Mouse (Mus musculus) CH12.LX (cell line): ENCODE data around the gene Sept9. TPM values are rescaled to one million over a fixed set of nuclear protein-coding genes. Genes with fewer than 3 reads are reported as not detected.

Experiments
- DNase-seq: peaks from one replicate; pipeline ENCODE4 v3.0.0-alpha.2; 2013; ENCODE audit errors: extremely low read depth
- H3K27ac ChIP-seq: 2 replicates; pipeline ENCODE4 v1.5.1; 2012; ENCODE audit warnings: low read depth, mild to moderate bottlenecking, control low read depth, moderate library complexity; ENCODE audit not compliant: insufficient read depth
- H3K27me3 ChIP-seq: replicated peaks from 2 replicates; pipeline ENCODE3; 2012; ENCODE audit warnings: inconsistent platforms
- H3K36me3 ChIP-seq, 2 experiments: replicated peaks in 1 of 2; 2 replicates each; pipeline versions ENCODE3 to v1.6.1; 2012; ENCODE audit warnings: inconsistent platforms in 1 of 2, low read length in 1 of 2, mild to moderate bottlenecking in 1 of 2, mixed read lengths in 1 of 2, moderate library complexity in 1 of 2; ENCODE audit not compliant: control insufficient read depth in 1 of 2, insufficient read depth in 1 of 2
- H3K4me1 ChIP-seq, 2 experiments: 2 replicates each; pipeline ENCODE4 v1.6.1; 2012; ENCODE audit warnings: inconsistent platforms in 1 of 2, moderate library complexity in 1 of 2; ENCODE audit not compliant: insufficient read depth in 2 of 2, control insufficient read depth in 1 of 2
- H3K4me2 ChIP-seq: 2 replicates; pipeline ENCODE4 v1.6.1; 2012; ENCODE audit warnings: low read depth, mild to moderate bottlenecking, control low read depth; ENCODE audit not compliant: poor library complexity, insufficient read depth, severe bottlenecking
- H3K4me3 ChIP-seq, 3 experiments: fragments of 150-350 bp in 1 of 3; sonication (generic) in 1 of 3; replicated peaks in 1 of 3; 2 replicates each; pipeline versions ENCODE3 to v1.5.1; 2011 to 2012; ENCODE audit warnings: low read depth in 2 of 3, low read length in 2 of 3, mild to moderate bottlenecking in 2 of 3, moderate library complexity in 2 of 3, control low read depth in 1 of 3, improper control_type of control experiment in 1 of 3, inconsistent platforms in 1 of 3, mixed read lengths in 1 of 3; ENCODE audit not compliant: poor library complexity in 1 of 3
- H3K79me2 ChIP-seq: replicated peaks from 2 replicates; pipeline ENCODE4 v1.6.1; 2012; ENCODE audit warnings: mild to moderate bottlenecking, moderate library complexity; ENCODE audit not compliant: control insufficient read depth, poor library complexity, insufficient read depth, severe bottlenecking; ENCODE audit errors: extremely low read depth
- H3K9ac ChIP-seq: 2 replicates; pipeline ENCODE4 v1.6.1; 2012; ENCODE audit warnings: low read depth, mild to moderate bottlenecking, control low read depth, moderate library complexity; ENCODE audit not compliant: insufficient read depth
- H3K9me3 ChIP-seq: replicated peaks from 2 replicates; pipeline ENCODE3; 2012; ENCODE audit warnings: low read length, inconsistent platforms, mixed read lengths
- BHLHE40 ChIP-seq: IDR thresholded peaks from 2 replicates; pipeline ENCODE4 v1.6.1; 2011; ENCODE audit warnings: mild to moderate bottlenecking, low read depth, low read length, improper control_type of control experiment
- CHD1 ChIP-seq: IDR thresholded peaks from 2 replicates; pipeline ENCODE4 v1.6.1; 2012; ENCODE audit warnings: low read depth, low read length, improper control_type of control experiment, inconsistent platforms
- CHD2 ChIP-seq: IDR thresholded peaks from 2 replicates; pipeline ENCODE4 v1.6.1; 2011; ENCODE audit warnings: low read length, improper control_type of control experiment
- ELF1 ChIP-seq: IDR thresholded peaks from 2 replicates; pipeline ENCODE4 v1.6.1; 2014; ENCODE audit warnings: low read depth, mild to moderate bottlenecking, inconsistent platforms, low read length, improper control_type of control experiment
- EP300 ChIP-seq: IDR thresholded peaks from 2 replicates; pipeline ENCODE4 v1.6.1; 2011; ENCODE audit warnings: low read length, improper control_type of control experiment
- ETS1 ChIP-seq: conservative IDR thresholded peaks from 2 replicates; pipeline ENCODE4 v1.6.1; 2012; ENCODE audit warnings: low read depth, mild to moderate bottlenecking, inconsistent platforms, low read length, improper control_type of control experiment, moderate library complexity
- HCFC1 ChIP-seq: IDR thresholded peaks from 2 replicates; pipeline ENCODE4 v1.6.1; 2012; ENCODE audit warnings: low read depth, mild to moderate bottlenecking, inconsistent platforms, low read length, improper control_type of control experiment
- KAT2A ChIP-seq: IDR thresholded peaks from 2 replicates; pipeline ENCODE4 v1.6.1; 2012; ENCODE audit warnings: low read length, improper control_type of control experiment, inconsistent platforms; ENCODE audit not compliant: insufficient replicate concordance
- MAX ChIP-seq: IDR thresholded peaks from 2 replicates; pipeline ENCODE4 v1.6.1; 2011; ENCODE audit warnings: low read length, improper control_type of control experiment
- MEF2A ChIP-seq: IDR thresholded peaks from 2 replicates; pipeline ENCODE4 v1.6.1; 2014; ENCODE audit warnings: low read depth, mild to moderate bottlenecking, inconsistent platforms, low read length, improper control_type of control experiment, borderline replicate concordance
- MXI1 ChIP-seq: IDR thresholded peaks from 2 replicates; pipeline ENCODE4 v1.6.1; 2011; ENCODE audit warnings: mild to moderate bottlenecking, low read depth, low read length, improper control_type of control experiment
- NELFE ChIP-seq: IDR thresholded peaks from 2 replicates; pipeline ENCODE4 v1.6.1; 2011; ENCODE audit warnings: low read depth, low read length, improper control_type of control experiment
- NRF1 ChIP-seq: IDR thresholded peaks from 2 replicates; pipeline ENCODE4 v1.6.1; 2014; ENCODE audit warnings: low read depth, mild to moderate bottlenecking, inconsistent platforms, low read length, improper control_type of control experiment, moderate library complexity
- POLR2A ChIP-seq: IDR thresholded peaks from 2 replicates; pipeline ENCODE4 v1.6.1; 2011; ENCODE audit warnings: low read depth, mild to moderate bottlenecking, improper control_type of control experiment, low read length
- RAD21 ChIP-seq: IDR thresholded peaks from 2 replicates; pipeline ENCODE4 v1.6.1; 2011; ENCODE audit warnings: low read depth, mild to moderate bottlenecking, low read length, improper control_type of control experiment, moderate library complexity
- RCOR1 ChIP-seq: conservative IDR thresholded peaks from 2 replicates; pipeline ENCODE4 v1.6.1; 2012; ENCODE audit warnings: low read depth, mild to moderate bottlenecking, inconsistent platforms, low read length, improper control_type of control experiment
- TBP ChIP-seq: conservative IDR thresholded peaks from 2 replicates; pipeline ENCODE4 v1.6.1; 2011; ENCODE audit warnings: low read depth, low read length, improper control_type of control experiment
- TCF12 ChIP-seq: IDR thresholded peaks from 2 replicates; pipeline ENCODE4 v1.6.1; 2014; ENCODE audit warnings: low read depth, mild to moderate bottlenecking, inconsistent platforms, low read length, improper control_type of control experiment
- USF1 ChIP-seq: IDR thresholded peaks from 2 replicates; pipeline ENCODE4 v1.6.1; 2014; ENCODE audit warnings: low read depth, mild to moderate bottlenecking, inconsistent platforms, low read length, improper control_type of control experiment
- ZC3H11A ChIP-seq: IDR thresholded peaks from 2 replicates; pipeline ENCODE4 v1.6.1; 2012; ENCODE audit warnings: low read depth, mild to moderate bottlenecking, inconsistent platforms, low read length, improper control_type of control experiment
- dilution Hi-C: fragments of 300-500 bp; cut with MboI; formaldehyde crosslinking; loops from 2 replicates; pipeline ENCODE4 v1.14.3; 2020; ENCODE audit warnings: low sequenced_read_pairs; ENCODE audit not compliant: extremely low pct_unique_long_range_greater_than_20kb, extremely low pct_ligation_motif_present
- in situ Hi-C: fragments of 300-500 bp; cut with MboI; formaldehyde crosslinking; loops from 3 replicates; pipeline ENCODE4 v1.14.3; 2019; ENCODE audit warnings: low sequenced_read_pairs, low pct_ligation_motif_present, low pct_unique_long_range_greater_than_20kb, mixed read lengths
- polyA plus RNA-seq: library from polyadenylated mRNA; unstranded; fragments of >175 nt; gene quantifications from 2 replicates; pipeline ENCODE4 v1.2.1, GENCODE M21; 2012; ENCODE audit warnings: low read depth; ENCODE audit not compliant: insufficient read length
- total RNA-seq, 2 experiments: library from RNA; depleted of rRNA; stranded (reverse); fragments of 300-350 nt in 1 of 2; fragments of >200 nt in 1 of 2; gene quantifications; 2 replicates each; pipeline ENCODE4 v1.2.3; 2012 to 2014

Sept9 gene
- total and polyA plus RNA-seq, 3 experiments: 47.6 to 128 (median 110) TPM

- no peak overlapping the region for H3K27ac ChIP-seq
- dilution Hi-C loops (no loop called here), in situ Hi-C loops (no loop called here)
- no peak for DNase-seq
- H3K79me2 ChIP-seq: no peaks in the 10 kb centered on the region
- no peak overlapping the region for H3K9ac ChIP-seq
- no peak overlapping the region for H3K4me2 ChIP-seq
- peaks cover 15 to 24% of the 10 kb centered on the region in 2 experiments for H3K4me1 ChIP-seq
- peaks cover 2% of the 10 kb centered on the region for H3K27me3 ChIP-seq
- peaks cover 21 to 48% of the 10 kb centered on the region in 2 experiments for H3K36me3 ChIP-seq
- H3K4me3 ChIP-seq: no peak overlapping the region
- TF ChIP-seq TBP (no peak), ELF1 (no peak), BHLHE40 (no peak), MXI1 (no peak), RCOR1 (no peak), RAD21 (no peak), EP300 (no peak), MEF2A (no peak), CHD2 (no peak), POLR2A (no peak), KAT2A (no peak), ETS1 (no peak), NRF1 (no peak), NELFE (no peak), USF1 (no peak)
- H3K9me3 ChIP-seq: peaks cover 5% of the 10 kb centered on the region
Measured at GRCm38 (mm10) chr11:117160791-117161190, 38.7 kb upstream of the Sept9 start.

GRCm38 (mm10) chr11:117161574-117161973 lies 37.9 kb upstream of the Sept9 start:
- no peak for DNase-seq
- dilution Hi-C loops: no loop called here
- Histone ChIP-seq H3K79me2 (no peaks in the 10 kb centered on the region), H3K4me2 (no peak overlapping the region), H3K9me3 (peaks cover 5% of the 10 kb centered on the region), H3K4me3 (no peak overlapping the region), H3K36me3 (peaks cover 15 to 41% of the 10 kb centered on the region in 2 experiments), H3K27me3 (peaks cover 2% of the 10 kb centered on the region), H3K27ac (no peak overlapping the region), H3K4me1 (peaks cover 9 to 18% of the 10 kb centered on the region in 2 experiments), H3K9ac (no peak overlapping the region)
- in situ Hi-C loops: no loop called here
- no peak for TF ChIP-seq TCF12
- no peak for TF ChIP-seq POLR2A
- TF ChIP-seq ZC3H11A: no peak
- no peak for TF ChIP-seq ETS1
- no peak for TF ChIP-seq EP300
- no peak for TF ChIP-seq TBP
- TF ChIP-seq CHD1: no peak
- no peak for TF ChIP-seq HCFC1
- TF ChIP-seq KAT2A: no peak
- no peak for TF ChIP-seq BHLHE40
- no peak for TF ChIP-seq MEF2A
- TF ChIP-seq MAX: no peak
